Mouse (Mus musculus): ENCODE results near the gene Tamm41.

GRCm38 (mm10) chr6:115011792-115012191 is 25.9 kb downstream of the Tamm41 start:
- no peak for TF ChIP-seq CTCF (IDR thresholded peaks at IDR 0.05; ENCODE audit: low read depth, low read length)
- no peak for TF ChIP-seq POLR2A (IDR thresholded peaks at IDR 0.05; ENCODE audit: extremely low read depth, insufficient read depth, low read length)
